Mouse (Mus musculus): ENCODE data around the gene Nppc. TPM values are rescaled to one million over a fixed set of nuclear protein-coding genes. Genes with fewer than 3 reads are reported as not detected.

The Nppc gene
- polyA plus RNA-seq, 1 experiment = 6.3 TPM

DNA sequence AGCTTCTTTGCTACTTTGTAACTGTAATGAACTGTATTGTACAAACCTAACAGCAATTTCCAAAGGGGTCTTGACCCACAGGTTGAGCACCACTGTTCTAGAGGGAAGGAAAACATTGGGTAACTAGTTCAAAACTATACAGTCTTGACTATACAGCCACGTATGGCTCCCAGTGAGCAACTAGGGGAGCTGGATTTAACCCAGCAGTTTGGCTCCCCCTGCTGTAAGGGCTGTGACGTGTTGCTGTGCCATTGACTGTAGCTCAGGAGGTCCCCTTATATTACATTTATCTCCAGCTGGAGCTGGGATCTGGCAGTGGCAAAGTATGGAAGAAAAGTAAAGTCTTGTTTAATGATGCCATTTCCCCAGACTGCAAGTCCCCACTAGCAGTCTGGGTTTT is 28.4 kb upstream of the Nppc start:
- DNase-seq (ENCODE audit: low read depth) = no peak
- TF ChIP-seq CTCF (IDR thresholded peaks at IDR 0.05; ENCODE audit: borderline replicate concordance, extremely low read depth, insufficient read depth, insufficient read length) (no peak), POLR2A (IDR thresholded peaks at IDR 0.05; ENCODE audit: borderline replicate concordance, extremely low read depth, insufficient read depth, insufficient read length, poor library complexity, severe bottlenecking) (no peak)

DNA sequence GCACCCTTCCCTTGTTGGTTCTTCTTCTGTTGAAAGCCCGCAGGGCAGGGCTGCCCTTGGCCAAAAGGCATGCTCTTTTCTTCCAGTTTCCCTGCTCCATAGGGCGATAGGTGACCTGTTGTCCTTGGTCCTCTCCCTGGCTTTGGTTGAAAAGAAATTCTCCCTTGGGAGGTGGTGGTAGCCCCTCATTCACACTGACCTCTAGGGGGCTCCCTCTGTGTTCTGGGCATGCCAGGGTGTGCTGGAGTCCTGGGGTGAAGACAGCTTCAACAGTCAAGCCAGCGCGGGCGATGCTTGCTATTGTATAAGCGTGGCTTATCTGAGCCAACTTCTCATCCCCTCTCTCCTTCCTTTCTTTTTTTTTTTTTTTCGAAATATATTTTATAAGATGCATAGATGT is 26.6 kb upstream of the Nppc start:
- TF ChIP-seq POLR2A (IDR thresholded peaks at IDR 0.05; ENCODE audit: borderline replicate concordance, extremely low read depth, insufficient read depth, insufficient read length, poor library complexity, severe bottlenecking) (no peak), CTCF (IDR thresholded peaks at IDR 0.05; ENCODE audit: borderline replicate concordance, extremely low read depth, insufficient read depth, insufficient read length) (no peak)
- no peak for DNase-seq (ENCODE audit: low read depth)

DNA sequence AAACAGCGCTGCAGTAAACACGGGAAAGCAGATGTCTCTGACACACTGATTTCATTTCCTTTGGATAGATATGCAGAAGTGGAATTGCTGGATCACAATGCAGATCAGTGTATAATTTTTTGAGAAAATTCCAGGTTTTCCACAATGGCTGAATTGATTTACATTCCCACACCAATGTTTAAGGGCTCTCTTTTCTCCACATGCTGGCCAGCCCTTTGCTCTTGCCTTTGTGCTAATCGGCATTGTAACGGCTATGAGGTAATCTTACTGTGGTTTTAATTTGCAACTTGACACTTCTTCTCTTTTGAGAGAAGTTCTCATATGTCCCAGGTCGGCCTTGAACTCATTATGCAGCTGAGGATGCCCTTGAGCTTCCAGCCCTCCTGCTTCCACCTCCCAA is 20.7 kb upstream of the Nppc start:
- DNase-seq (ENCODE audit: low read depth) = no peak
- no peak for TF ChIP-seq CTCF (IDR thresholded peaks at IDR 0.05; ENCODE audit: borderline replicate concordance, extremely low read depth, insufficient read depth, insufficient read length)
- TF ChIP-seq POLR2A (IDR thresholded peaks at IDR 0.05; ENCODE audit: borderline replicate concordance, extremely low read depth, insufficient read depth, insufficient read length, poor library complexity, severe bottlenecking) = no peak

DNA sequence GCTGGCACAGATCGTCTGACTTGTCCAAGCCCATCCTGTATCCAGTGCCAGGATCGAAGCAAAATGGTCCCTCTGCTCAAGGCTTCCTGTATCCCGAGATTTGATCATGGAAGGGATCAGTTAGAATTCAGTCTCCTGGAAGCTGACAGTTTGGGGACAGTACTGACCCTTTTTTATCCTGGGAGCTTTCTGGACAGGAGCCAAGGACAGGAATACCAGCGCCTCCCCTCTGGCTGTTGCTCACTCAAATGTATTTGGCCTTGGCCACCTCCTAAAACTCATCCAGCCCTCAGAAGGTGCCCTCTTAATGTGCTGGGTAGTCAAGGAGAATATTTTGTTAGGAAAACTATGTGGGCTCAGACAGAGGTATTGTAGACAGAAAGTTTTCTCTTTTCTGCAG is 16.9 kb upstream of the Nppc start:
- DNase-seq (ENCODE audit: low read depth) = no peak
- TF ChIP-seq POLR2A (IDR thresholded peaks at IDR 0.05; ENCODE audit: borderline replicate concordance, extremely low read depth, insufficient read depth, insufficient read length, poor library complexity, severe bottlenecking) (no peak), CTCF (IDR thresholded peaks at IDR 0.05; ENCODE audit: borderline replicate concordance, extremely low read depth, insufficient read depth, insufficient read length) (no peak)

DNA sequence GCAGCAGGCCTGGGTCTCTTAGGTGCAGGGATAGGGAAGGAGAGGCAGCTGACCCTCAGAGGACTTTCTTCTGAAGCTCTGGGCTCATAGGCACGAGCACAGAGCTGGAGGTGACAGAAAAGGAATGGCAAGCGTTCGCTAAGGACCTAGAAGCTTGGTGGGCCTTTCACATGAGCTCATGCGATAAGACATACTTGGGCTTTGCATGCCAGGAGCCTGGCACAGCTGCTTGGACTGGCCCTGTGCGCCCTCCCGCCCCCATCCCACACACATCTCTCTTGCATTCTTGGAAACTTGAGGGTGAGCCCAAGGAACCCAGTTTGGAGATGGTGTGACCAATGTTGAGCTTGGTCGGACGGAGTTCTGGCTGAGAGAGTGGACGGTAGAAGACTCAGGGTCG is 8.3 kb upstream of the Nppc start:
- no peak for DNase-seq (ENCODE audit: low read depth)
- TF ChIP-seq CTCF (IDR thresholded peaks at IDR 0.05; ENCODE audit: borderline replicate concordance, extremely low read depth, insufficient read depth, insufficient read length) (no peak), POLR2A (IDR thresholded peaks at IDR 0.05; ENCODE audit: borderline replicate concordance, extremely low read depth, insufficient read depth, insufficient read length, poor library complexity, severe bottlenecking) (no peak)

DNA sequence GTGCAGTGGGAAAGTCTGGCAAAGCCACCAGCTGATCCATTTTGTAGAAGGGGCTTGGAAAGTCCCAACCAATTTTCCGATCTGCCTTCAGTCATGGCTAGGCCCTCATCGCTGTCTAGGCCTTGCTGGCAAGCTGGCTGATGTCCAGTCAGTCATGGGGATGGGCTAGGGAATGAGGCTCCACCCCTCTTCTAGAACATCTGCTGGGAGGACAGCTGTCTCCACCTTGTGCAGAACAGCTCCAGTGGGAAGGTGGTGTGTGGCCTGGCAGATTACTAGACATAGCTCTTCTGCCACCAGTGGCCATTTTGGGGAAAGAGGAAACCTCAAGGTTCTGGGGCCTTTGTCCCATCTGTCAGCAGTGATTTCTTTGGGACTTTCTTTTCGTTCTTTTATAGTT is 7.3 kb upstream of the Nppc start:
- no peak for TF ChIP-seq POLR2A (IDR thresholded peaks at IDR 0.05; ENCODE audit: borderline replicate concordance, extremely low read depth, insufficient read depth, insufficient read length, poor library complexity, severe bottlenecking)
- DNase-seq (ENCODE audit: low read depth) = no peak

DNA sequence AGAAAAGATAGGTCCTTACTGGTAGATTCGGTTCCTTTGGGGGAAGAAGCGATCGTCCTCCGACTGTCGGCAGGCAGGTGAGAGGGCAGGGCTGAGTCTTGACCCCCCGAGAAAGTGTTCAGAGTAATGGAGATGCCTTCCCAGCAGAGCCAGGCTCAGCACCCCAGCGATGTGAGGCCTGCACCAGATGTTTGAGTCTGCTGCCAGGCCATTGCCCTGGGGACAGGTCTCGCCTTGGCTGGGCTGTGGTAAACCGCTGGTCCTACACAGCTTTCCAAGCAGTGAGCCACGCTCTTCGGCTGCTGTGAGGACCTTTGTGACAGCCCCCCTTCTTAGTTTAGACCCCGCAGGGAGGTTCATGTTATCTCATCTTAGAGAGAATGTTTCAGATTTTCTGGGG is 4.8 kb upstream of the Nppc start:
- no peak for DNase-seq (ENCODE audit: low read depth)
- no peak for TF ChIP-seq CTCF (IDR thresholded peaks at IDR 0.05; ENCODE audit: borderline replicate concordance, extremely low read depth, insufficient read depth, insufficient read length)
- no peak for TF ChIP-seq POLR2A (IDR thresholded peaks at IDR 0.05; ENCODE audit: borderline replicate concordance, extremely low read depth, insufficient read depth, insufficient read length, poor library complexity, severe bottlenecking)

DNA sequence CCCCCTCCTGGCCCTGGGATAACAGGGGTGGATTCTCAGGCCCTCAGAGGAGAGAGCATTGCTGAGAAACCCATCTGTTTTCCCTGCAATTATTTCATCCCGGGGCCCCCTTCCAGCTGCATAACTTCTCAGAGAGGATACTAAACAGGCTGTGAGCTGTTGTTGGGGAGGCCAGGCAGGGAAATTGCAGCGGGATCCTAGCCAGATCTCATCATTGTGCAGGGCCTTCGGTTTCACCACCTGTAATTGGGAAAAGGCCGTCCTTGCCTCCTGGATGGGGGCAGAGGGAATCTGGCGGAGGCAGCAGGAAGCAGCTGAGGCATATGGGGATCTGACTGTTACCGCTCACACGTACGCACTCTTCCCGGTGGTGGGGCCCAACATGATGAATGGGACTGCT is 4.0 kb upstream of the Nppc start:
- no peak for TF ChIP-seq POLR2A (IDR thresholded peaks at IDR 0.05; ENCODE audit: borderline replicate concordance, extremely low read depth, insufficient read depth, insufficient read length, poor library complexity, severe bottlenecking)
- TF ChIP-seq CTCF (IDR thresholded peaks at IDR 0.05; ENCODE audit: borderline replicate concordance, extremely low read depth, insufficient read depth, insufficient read length) = no peak
- peak; percentile 76 for DNase-seq (ENCODE audit: low read depth)

DNA sequence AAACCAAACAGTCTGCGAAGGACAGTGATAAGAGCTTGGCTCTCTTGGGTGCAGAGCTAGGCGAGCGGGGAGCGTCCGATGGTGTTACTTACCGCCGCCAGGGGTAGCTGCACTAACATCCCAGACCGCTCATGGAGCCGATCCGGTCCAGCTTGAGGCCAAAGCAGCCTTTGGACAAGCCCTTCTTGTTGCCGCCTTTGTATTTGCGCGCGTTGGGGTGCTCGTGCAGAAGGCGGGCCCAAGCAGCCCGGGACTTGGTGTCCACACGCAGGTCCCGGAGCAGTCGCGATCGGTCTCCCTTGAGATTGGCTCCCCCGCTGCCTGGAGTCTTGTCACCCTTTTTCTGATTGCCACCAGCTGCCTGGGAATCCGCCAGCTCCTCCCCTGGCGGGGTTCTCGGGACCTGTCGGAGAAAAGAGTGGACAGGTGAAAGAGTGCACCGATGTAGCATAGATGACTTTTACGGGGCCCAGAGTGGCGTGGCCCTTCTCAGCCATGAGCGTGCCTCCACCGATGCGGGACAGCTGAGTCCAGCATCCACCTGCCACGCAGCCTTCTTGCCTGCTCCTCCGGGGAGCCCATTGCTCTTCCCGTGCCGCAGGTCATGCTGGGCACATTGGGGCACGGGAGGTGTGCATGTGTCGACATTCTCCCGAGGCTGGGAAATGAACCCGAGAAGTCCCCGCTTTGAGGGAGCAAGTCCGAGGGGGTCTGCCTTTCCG is 658 bp downstream of the Nppc start:
- DNase-seq (ENCODE audit: low read depth) = peak; percentile 91
- TF ChIP-seq CTCF (IDR thresholded peaks at IDR 0.05; ENCODE audit: borderline replicate concordance, extremely low read depth, insufficient read depth, insufficient read length) = peak; percentile 90
- no peak for TF ChIP-seq POLR2A (IDR thresholded peaks at IDR 0.05; ENCODE audit: borderline replicate concordance, extremely low read depth, insufficient read depth, insufficient read length, poor library complexity, severe bottlenecking)

DNA sequence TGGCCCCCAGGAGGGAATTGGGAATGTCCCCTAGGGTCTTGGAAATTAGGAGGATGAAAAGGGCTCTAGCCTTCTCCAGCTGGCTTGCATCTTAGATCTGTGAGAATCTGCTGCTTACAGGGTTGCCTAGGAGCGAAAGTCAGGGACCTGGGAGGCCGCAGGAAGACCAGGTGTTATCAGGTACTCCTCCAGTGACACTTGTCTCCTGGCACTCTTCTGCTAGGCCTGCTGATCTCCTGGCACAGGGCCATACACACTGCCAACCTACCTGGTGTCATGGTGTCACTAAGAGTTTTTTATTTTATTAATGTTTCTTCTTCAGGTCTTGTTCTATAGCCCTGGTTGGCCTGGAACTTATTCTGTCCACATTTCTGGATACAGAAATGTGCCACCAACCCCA is 5.3 kb downstream of the Nppc start:
- TF ChIP-seq POLR2A (IDR thresholded peaks at IDR 0.05; ENCODE audit: borderline replicate concordance, extremely low read depth, insufficient read depth, insufficient read length, poor library complexity, severe bottlenecking) (no peak), CTCF (IDR thresholded peaks at IDR 0.05; ENCODE audit: borderline replicate concordance, extremely low read depth, insufficient read depth, insufficient read length) (no peak)
- DNase-seq (ENCODE audit: low read depth) = no peak

DNA sequence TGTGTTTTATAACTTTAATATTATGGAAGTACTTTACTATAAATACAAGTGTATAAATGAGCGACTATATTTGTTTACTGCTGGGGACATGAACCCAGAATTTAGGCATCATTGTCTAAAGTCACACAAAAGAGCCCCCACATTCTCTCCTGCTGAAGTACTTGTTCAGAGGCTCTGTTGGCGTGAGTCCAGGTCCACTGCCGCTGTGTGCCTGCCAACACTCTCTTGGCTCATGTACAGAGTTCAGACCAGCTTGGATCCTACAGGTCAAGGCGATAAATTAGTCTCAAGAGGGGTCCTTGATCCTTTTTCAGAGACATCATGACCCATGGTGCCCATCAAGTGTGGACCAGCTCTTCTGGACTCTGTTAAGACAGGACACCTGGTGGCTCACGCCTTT is 13.3 kb downstream of the Nppc start:
- DNase-seq (ENCODE audit: low read depth) = peak; percentile 50

DNA sequence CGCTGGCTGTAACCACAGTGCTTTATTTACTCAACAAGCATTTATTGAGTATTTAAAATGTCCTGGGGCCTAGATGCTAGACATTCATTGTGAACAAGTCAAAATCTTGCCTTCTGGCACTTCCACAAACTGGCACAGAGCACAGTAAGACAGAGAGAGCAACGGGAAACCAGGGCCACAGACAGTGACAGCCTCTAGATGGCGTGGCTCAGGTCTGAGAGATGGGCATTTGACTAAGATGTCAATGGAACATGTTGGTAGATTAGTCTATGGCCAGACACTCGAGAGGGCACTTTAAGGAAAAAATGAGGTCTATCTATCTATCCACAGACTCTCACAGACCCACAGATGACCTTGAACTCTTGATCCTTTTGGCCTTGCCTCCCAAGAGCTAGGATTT is 17.7 kb downstream of the Nppc start:
- no peak for DNase-seq (ENCODE audit: low read depth)
- TF ChIP-seq POLR2A (IDR thresholded peaks at IDR 0.05; ENCODE audit: borderline replicate concordance, extremely low read depth, insufficient read depth, insufficient read length, poor library complexity, severe bottlenecking) (no peak), CTCF (IDR thresholded peaks at IDR 0.05; ENCODE audit: borderline replicate concordance, extremely low read depth, insufficient read depth, insufficient read length) (peak; percentile 36; the same call in 1 of the 2 replicates)

More for the DNA sequence above, 13.3 kb downstream of the Nppc start:
- TF ChIP-seq POLR2A (IDR thresholded peaks at IDR 0.05; ENCODE audit: borderline replicate concordance, extremely low read depth, insufficient read depth, insufficient read length, poor library complexity, severe bottlenecking) = no peak
- no peak for TF ChIP-seq CTCF (IDR thresholded peaks at IDR 0.05; ENCODE audit: borderline replicate concordance, extremely low read depth, insufficient read depth, insufficient read length)

Data from brain, embryonic 14.5 days (tissue).